Mouse (Mus musculus): ENCODE data around the gene Dpep2nb.

GRCm38 (mm10) chr8:105951057-105951659 lies 54.6 kb downstream of the Dpep2nb start:
- no peak for TF ChIP-seq CTCF (IDR thresholded peaks at IDR 0.05; ENCODE audit: extremely low read depth, insufficient read length, insufficient replicate concordance, low read depth, low read length)
- TF ChIP-seq POLR2A (IDR thresholded peaks at IDR 0.05; ENCODE audit: low read depth, low read length) = no peak
